Mouse (Mus musculus) skeletal muscle tissue, adult 2 months (tissue): ENCODE results near the gene Tro.

Experiments used
- DNase-seq: peaks from one replicate; pipeline ENCODE4 v3.0.0-alpha.2; 2012; ENCODE audit warnings: low read depth, low spot score

Gene Tro

DNA sequence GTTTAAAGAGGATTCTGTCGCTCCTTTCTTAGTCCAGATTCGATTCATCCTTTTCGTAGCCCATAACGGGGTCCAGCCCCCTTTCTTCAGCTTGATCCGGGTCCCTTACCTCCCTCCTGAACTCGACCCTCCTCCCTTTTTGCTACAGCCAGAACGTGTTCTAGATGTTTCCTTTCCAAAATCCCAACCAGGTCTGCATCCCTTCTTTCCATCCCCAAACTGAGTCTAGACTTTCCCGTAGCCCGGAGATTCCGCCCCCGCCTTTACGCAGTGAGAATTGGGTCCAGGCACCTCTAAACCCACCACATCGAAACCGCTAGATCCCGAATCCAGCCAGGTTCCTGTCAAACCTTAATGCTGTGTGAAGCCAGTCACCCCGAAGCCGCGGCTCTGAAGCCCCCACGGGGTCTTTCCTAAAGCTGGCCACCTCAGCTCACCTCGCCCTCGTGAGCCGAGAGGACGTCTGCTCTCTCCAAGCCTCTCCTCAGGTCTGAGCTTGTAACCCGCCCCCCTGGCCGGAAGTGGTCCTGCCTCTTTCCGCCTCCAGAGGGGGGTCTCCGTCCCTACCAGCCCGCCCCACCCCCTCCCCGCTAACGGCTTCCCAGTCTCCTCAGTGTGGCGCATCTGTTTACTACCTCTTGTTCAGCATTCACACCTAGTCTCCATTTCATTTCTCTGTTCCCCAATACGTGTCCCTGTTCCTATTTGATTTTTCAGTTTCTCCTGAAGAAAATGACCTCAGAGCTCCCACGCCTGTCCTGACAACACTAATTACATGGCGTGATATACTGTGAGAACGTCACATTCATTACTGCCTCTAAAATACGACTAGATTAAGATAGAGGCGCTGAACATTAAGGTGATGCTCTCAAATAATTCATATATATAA, at the start of gene Tro:
Gene Tro, minus strand, starts transcription at position 676 of the 889 bp plus-strand sequence.
- DNase-seq = no peak

DNA sequence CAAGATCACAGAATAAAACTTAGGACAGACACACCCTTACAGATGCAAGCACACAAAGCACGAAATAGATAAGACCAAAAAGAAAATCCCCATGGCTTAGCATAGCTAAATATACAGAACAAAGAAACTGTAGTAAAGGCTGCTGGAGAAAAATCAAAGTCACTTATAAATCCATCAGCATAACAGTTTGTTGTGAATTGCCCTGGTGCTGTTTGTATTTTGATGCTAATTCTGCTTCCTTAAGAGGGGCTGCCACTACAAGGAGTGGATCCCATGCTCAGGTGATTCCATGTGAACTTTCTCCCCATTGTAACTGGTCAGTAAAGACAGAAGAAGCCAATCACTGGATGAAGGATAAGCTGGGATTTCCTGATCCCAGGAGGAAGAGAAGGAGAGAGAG, 20.1 kb upstream of the Tro start:
- DNase-seq = no peak

DNA sequence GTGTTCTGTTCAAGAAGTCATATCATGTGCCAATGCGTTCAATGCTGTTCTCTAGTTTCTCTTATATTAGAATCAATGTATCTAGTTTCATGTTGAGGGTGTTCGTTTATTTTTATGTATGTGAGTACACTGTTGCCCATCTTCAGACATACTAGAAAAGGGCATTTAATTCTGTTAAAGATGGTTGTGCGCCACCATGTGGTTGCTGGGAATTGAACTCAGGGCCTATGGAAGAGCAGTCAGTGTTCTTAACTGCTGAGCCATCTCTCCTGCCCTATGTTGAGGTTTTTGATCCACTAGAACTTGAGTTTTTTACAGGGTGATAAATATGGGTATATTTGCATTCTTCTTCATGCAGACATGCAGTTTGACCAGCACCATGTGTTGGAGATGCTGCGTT, 5.4 kb upstream of the Tro start:
- DNase-seq = no peak

DNA sequence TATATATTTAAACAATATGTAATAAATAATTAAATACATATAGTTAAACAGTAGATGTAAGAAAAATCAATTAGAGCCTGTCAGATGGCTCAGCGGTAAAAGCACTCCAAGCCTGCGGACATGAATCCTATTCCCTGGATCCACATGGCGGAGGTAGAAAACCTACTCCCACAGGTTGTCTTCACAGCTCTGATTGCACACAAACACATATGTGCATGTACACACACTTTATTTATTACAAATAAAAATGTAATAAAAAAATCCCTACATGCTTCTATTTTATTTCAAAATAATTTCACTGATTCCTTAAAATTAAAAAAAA, 375 bp upstream of the Tro start:
- DNase-seq = no peak

DNA sequence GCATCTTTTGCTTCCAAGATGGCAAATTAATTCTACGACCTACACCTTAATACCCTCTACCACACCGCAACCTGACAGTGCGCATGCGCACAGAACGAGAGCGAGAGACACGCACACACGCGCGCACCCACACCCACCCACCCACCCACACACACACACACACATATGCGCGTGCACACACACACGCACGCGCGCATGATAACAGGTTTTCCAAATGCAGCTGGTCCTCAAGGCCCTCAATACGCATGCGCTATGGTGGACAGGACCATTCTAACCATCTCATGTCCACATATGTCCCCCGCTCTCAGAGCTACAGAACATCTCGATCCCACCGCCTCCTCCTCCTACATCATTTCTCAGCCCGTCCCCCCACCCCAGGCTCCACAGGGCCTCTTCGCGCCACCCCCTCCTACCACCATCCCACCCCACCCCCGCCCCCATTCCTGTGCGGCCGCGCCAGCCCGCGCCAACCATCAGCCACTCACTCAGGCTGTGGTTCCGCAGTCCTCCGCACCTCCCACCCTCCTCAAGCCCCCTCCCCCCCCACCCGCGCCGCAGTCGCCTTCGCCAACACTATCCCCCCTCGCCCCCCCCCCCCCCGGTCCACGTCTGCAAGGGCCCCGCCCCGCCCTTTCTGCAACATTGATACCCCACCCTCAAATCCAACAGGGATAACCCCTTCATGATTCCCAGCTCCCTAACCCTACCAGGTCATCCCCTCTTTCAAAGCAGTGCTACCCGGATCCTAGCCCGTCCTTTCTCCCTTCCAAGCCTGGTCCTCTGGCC, 1.1 kb downstream of the Tro start:
- DNase-seq = no peak

DNA sequence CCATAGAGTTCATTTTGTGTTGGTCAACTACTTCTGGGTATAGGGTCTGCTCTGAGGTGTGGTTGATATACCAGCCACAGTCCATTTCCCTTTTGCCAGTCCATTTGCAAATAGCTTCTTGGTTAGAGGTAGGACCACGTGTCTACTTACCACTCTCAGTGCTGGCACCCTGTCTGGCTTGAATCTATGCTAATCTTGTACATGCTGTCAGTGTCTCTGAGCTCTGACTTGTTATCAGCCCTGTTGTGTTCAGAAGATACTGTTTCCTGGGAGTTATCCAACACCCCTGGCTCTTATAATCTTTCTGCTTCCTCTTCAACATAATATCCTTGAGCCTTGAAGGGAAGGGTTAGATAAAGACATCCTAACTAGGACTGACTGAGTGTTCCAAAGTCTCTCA, 21.0 kb downstream of the Tro start:
- DNase-seq = no peak

DNA sequence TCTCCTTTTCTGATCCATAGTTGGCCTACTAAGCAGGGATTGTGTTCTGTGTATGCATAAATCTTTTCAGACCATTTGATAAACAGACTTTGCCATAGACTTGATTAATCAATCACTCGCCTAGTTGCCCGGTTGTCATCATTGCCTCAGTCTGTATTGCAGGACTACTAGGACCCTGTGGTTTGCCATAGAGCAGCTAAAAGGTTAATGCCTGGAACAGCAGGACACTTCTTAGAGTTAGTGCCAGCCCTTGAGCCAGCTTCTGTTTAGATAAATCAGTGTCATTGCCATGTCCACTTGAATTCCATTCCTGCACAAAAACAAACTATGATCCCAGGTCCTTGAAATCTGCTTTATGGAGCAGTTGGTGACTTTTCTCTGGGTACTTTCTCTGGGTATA, 58.5 kb downstream of the Tro start:
- DNase-seq = no peak
